Mouse (Mus musculus): Measurements from ENCODE around the gene Cfap221.

Gene Cfap221

GRCm38 (mm10) chr1:120007851-120008588 is 11.0 kb upstream of the Cfap221 start:
- DNase-seq (ENCODE audit: low read depth, low spot score), result no peak

- DNase-seq (ENCODE audit: low read depth, low spot score), result no peak
Measured at GRCm38 (mm10) chr1:120006844-120007790, 10.1 kb upstream of the Cfap221 start, which contains the start of gene Sctr. Gene Sctr, plus strand, starts transcription at chr1:120006894.

GRCm38 (mm10) chr1:119997644-119998043 is 610 bp upstream of the Cfap221 start:
- DNase-seq (ENCODE audit: low read depth, low spot score), result no peak

- no peak for DNase-seq (ENCODE audit: low read depth, low spot score)
Measured at GRCm38 (mm10) chr1:119986555-119986954, 10.5 kb downstream of the Cfap221 start.

GRCm38 (mm10) chr1:119975141-119975540 is 21.9 kb downstream of the Cfap221 start:
- DNase-seq (ENCODE audit: low read depth, low spot score), result no peak

- no peak for DNase-seq (ENCODE audit: low read depth, low spot score)
Measured at GRCm38 (mm10) chr1:119973117-119973516, 23.9 kb downstream of the Cfap221 start.

- no peak for DNase-seq (ENCODE audit: low read depth, low spot score)
Measured at GRCm38 (mm10) chr1:119965804-119966514, 31.1 kb downstream of the Cfap221 start.

GRCm38 (mm10) chr1:119959920-119960319 is 37.1 kb downstream of the Cfap221 start:
- no peak for DNase-seq (ENCODE audit: low read depth, low spot score)

GRCm38 (mm10) chr1:119959464-119959863 is 37.6 kb downstream of the Cfap221 start:
- no peak for DNase-seq (ENCODE audit: low read depth, low spot score)

GRCm38 (mm10) chr1:119957716-119958222 is 39.3 kb downstream of the Cfap221 start:
- no peak for DNase-seq (ENCODE audit: low read depth, low spot score)

GRCm38 (mm10) chr1:119954680-119955079 is 42.4 kb downstream of the Cfap221 start:
- DNase-seq (ENCODE audit: low read depth, low spot score), result no peak

- no peak for DNase-seq (ENCODE audit: low read depth, low spot score)
Measured at GRCm38 (mm10) chr1:119953456-119953855, 43.6 kb downstream of the Cfap221 start.

- DNase-seq (ENCODE audit: low read depth, low spot score), result no peak
Measured at GRCm38 (mm10) chr1:119950086-119950485, 46.9 kb downstream of the Cfap221 start.

GRCm38 (mm10) chr1:119936861-119937260 is 60.2 kb downstream of the Cfap221 start:
- no peak for DNase-seq (ENCODE audit: low read depth, low spot score)

- no peak for DNase-seq (ENCODE audit: low read depth, low spot score)
Measured at GRCm38 (mm10) chr1:119931421-119932150, 65.4 kb downstream of the Cfap221 start.

GRCm38 (mm10) chr1:119929715-119930114 is 67.3 kb downstream of the Cfap221 start:
- peak; percentile 75 for DNase-seq (ENCODE audit: low read depth, low spot score)

- peak; percentile 59 for DNase-seq (ENCODE audit: low read depth, low spot score)
Measured at GRCm38 (mm10) chr1:119919299-119919698, 77.7 kb downstream of the Cfap221 start.

GRCm38 (mm10) chr1:119916823-119917371 is 80.1 kb downstream of the Cfap221 start:
- no peak for DNase-seq (ENCODE audit: low read depth, low spot score)

GRCm38 (mm10) chr1:119912953-119913814 is 83.8 kb downstream of the Cfap221 start, which contains the start of gene Tmem177:
Gene Tmem177, minus strand, starts transcription at chr1:119913208.
- DNase-seq (ENCODE audit: low read depth, low spot score), result peak; percentile 94

Measured in 3T3-L1 (cell line).